ENCODE assay signal across 32 mouse cellular contexts in the genomic region with DNA sequence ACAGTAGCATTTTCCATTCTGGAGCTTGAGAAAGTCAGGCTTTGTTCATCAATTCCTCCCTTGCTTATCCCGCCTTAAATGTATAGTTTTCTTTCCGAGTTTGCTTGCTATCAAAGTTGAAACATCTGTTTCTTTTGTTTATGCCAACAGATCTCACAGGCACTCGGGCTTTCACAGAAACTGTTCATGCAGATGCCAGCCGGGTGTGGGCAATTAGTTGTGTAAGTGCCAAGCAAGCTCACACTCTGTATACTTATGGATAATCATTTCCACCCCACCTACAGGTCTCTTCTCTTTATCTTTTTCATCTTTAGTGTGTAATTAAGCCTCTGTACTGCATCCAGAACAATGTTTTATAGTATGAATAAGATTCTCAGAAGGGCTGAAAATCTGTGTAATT. TPM values are rescaled to one million over a fixed set of nuclear protein-coding genes. Genes with fewer than 3 reads are reported as not detected.
A peak's percentile ranks its signal among the peaks of the same experiment; 100 is the strongest.
DNase-seq lines count a peak whose midpoint lies in the region; ATAC-seq and TF ChIP-seq lines count a peak whose summit lies in the region.
"Had no signal": no experiment of that assay in that cellular context is flagged by ENCODE, and none has a peak within 500 bp of the region (broad histone marks: within the 10 kb centered on the region; RNA-seq: fewer than 3 reads in every experiment).

No protein-coding gene starts in this region.

- TF ChIP-seq CTCF in stomach, postnatal 0 days (IDR thresholded peaks at IDR 0.05; ENCODE audit: low read depth) = no peak

- no peak overlapping the region for H3K4me3 ChIP-seq in liver, embryonic 13.5 days (replicated peaks)
- H3K4me3 ChIP-seq in liver, embryonic 12.5 days = no peak overlapping the region
- no peak overlapping the region for H3K4me3 ChIP-seq in forebrain, embryonic 14.5 days (ENCODE audit: low read depth, low read length)
- H3K4me3 ChIP-seq in stomach, postnatal 0 days (ENCODE audit: low read depth, low read length) = no peak overlapping the region
- H3K4me3 ChIP-seq in kidney, embryonic 14.5 days (ENCODE audit: low read length) = no peak overlapping the region
- H3K4me3 ChIP-seq: embryonic facial prominence, embryonic 13.5 days; heart, embryonic 15.5 days; hindbrain, embryonic 12.5 days; intestine, embryonic 15.5 days; limb, embryonic 12.5 days; stomach, embryonic 15.5 days had no signal

- WGBS in liver, embryonic 13.5 days (ENCODE audit: insufficient replicate concordance) = 21% methylated on average over 4 of the region's 4 CpGs
- 39% methylated on average over 4 of the region's 4 CpGs for WGBS in liver, embryonic 12.5 days (ENCODE audit: insufficient replicate concordance)
- 8% methylated on average over 4 of the region's 4 CpGs for WGBS in forebrain, embryonic 14.5 days
- WGBS in stomach, postnatal 0 days = 27% methylated on average over 4 of the region's 4 CpGs
- 77% methylated on average over 4 of the region's 4 CpGs for WGBS in kidney, embryonic 14.5 days

- H3K27ac ChIP-seq in liver, embryonic 13.5 days = no peak overlapping the region
- no peak overlapping the region for H3K27ac ChIP-seq in liver, embryonic 12.5 days
- no peak overlapping the region for H3K27ac ChIP-seq in forebrain, embryonic 14.5 days (ENCODE audit: low read depth, low read length)
- no peak overlapping the region for H3K27ac ChIP-seq in stomach, postnatal 0 days (replicated peaks)
- H3K27ac ChIP-seq in kidney, embryonic 14.5 days (ENCODE audit: low read depth, low read length) = no peak overlapping the region
- H3K27ac ChIP-seq: embryonic facial prominence, embryonic 13.5 days; heart, embryonic 15.5 days; hindbrain, embryonic 12.5 days; hindbrain, postnatal 0 days; intestine, embryonic 15.5 days; kidney, postnatal 0 days; limb, embryonic 12.5 days; stomach, embryonic 15.5 days had no signal

- H3K9me3 ChIP-seq in liver, embryonic 13.5 days (replicated peaks) = no peaks in the 10 kb centered on the region
- no peaks in the 10 kb centered on the region for H3K9me3 ChIP-seq in liver, embryonic 12.5 days (replicated peaks)
- no peaks in the 10 kb centered on the region for H3K9me3 ChIP-seq in forebrain, embryonic 14.5 days (replicated peaks; ENCODE audit: control insufficient read depth, low read length)
- no peaks in the 10 kb centered on the region for H3K9me3 ChIP-seq in stomach, postnatal 0 days (ENCODE audit: control insufficient read depth, low read length)
- H3K9me3 ChIP-seq in kidney, embryonic 14.5 days (ENCODE audit: control insufficient read depth, low read length) = no peaks in the 10 kb centered on the region
- H3K9me3 ChIP-seq: embryonic facial prominence, embryonic 13.5 days; heart, embryonic 15.5 days; hindbrain, embryonic 12.5 days; intestine, embryonic 15.5 days; limb, embryonic 12.5 days; stomach, embryonic 15.5 days had no signal

- no peak overlapping the region for H3K4me2 ChIP-seq in liver, embryonic 13.5 days
- no peak overlapping the region for H3K4me2 ChIP-seq in liver, embryonic 12.5 days
- no peak overlapping the region for H3K4me2 ChIP-seq in forebrain, embryonic 14.5 days (ENCODE audit: low read length)
- no peak overlapping the region for H3K4me2 ChIP-seq in stomach, postnatal 0 days (replicated peaks; ENCODE audit: low read depth)
- no peak overlapping the region for H3K4me2 ChIP-seq in kidney, embryonic 14.5 days (replicated peaks; ENCODE audit: low read depth, low read length)
- H3K4me2 ChIP-seq: embryonic facial prominence, embryonic 13.5 days; heart, embryonic 15.5 days; hindbrain, embryonic 12.5 days; intestine, embryonic 15.5 days; limb, embryonic 12.5 days; stomach, embryonic 15.5 days had no signal

- ATAC-seq in liver, embryonic 13.5 days (ENCODE audit: low read depth) = peak; percentile 53; the same call in 1 of the 2 replicates
- ATAC-seq in liver, embryonic 12.5 days = no peak
- peak; percentile 32; the same call in 1 of the 2 replicates for ATAC-seq in forebrain, embryonic 14.5 days
- ATAC-seq in megakaryocyte progenitor cell, adult 5-6 weeks (replicated peaks; ENCODE audit: poor library complexity) = peak; percentile 87
- ATAC-seq in stomach, postnatal 0 days (ENCODE audit: low FRiP score, low TSS enrichment) = no peak
- no peak for ATAC-seq in kidney, embryonic 14.5 days (ENCODE audit: low FRiP score, low TSS enrichment)
- ATAC-seq: activated CD4-positive, CD25-positive, alpha-beta regulatory T cell, adult 4 months; CD4-positive, CD25-positive, alpha-beta regulatory T cell, adult 4 months; hindbrain, postnatal 0 days; intestine, embryonic 15.5 days; midbrain, embryonic 16.5 days had no signal

- DNase-seq in liver, embryonic 13.5 days = no peak
- DNase-seq in brain, adult 2 months (ENCODE audit: low read depth, low spot score) = peak; percentile 57
- DNase-seq in forebrain, embryonic 14.5 days (ENCODE audit: low spot score) = peak; percentile 59
- DNase-seq in stomach, postnatal 0 days (ENCODE audit: low spot score) = no peak
- DNase-seq: adrenal gland, adult 8-10 months; cerebellum, adult 11-12 months; cerebellum, adult 9-11 months; gastrocnemius, postnatal 10 days; kidney, adult 2 months; kidney, postnatal 4 days; lung, postnatal 4 days; right cerebral cortex, postnatal 25 days; thymus, adult 18-20 months; thymus, postnatal 25 days had no signal

- peaks cover 11% of the 10 kb centered on the region for H3K4me1 ChIP-seq in liver, embryonic 13.5 days (replicated peaks)
- peaks cover 6% of the 10 kb centered on the region; the same call in 1 of the 2 replicates for H3K4me1 ChIP-seq in liver, embryonic 12.5 days
- peaks cover 3% of the 10 kb centered on the region; the same call in 1 of the 2 replicates for H3K4me1 ChIP-seq in forebrain, embryonic 14.5 days (ENCODE audit: control insufficient read depth, insufficient read depth, low read length)
- H3K4me1 ChIP-seq in stomach, postnatal 0 days (replicated peaks; ENCODE audit: control insufficient read depth, insufficient read depth) = no peaks in the 10 kb centered on the region
- H3K4me1 ChIP-seq in kidney, embryonic 14.5 days (ENCODE audit: control insufficient read depth, insufficient read depth, low read length) = no peaks in the 10 kb centered on the region
- H3K4me1 ChIP-seq: heart, embryonic 15.5 days; intestine, embryonic 15.5 days; limb, embryonic 12.5 days; stomach, embryonic 15.5 days had no signal

- no peak overlapping the region for H3K9ac ChIP-seq in liver, embryonic 13.5 days
- H3K9ac ChIP-seq in liver, embryonic 12.5 days = no peak overlapping the region
- H3K9ac ChIP-seq in forebrain, embryonic 14.5 days (ENCODE audit: low read length) = no peak overlapping the region
- no peak overlapping the region for H3K9ac ChIP-seq in stomach, postnatal 0 days (ENCODE audit: low read length)
- H3K9ac ChIP-seq in kidney, embryonic 14.5 days (ENCODE audit: low read depth, low read length) = no peak overlapping the region
- H3K9ac ChIP-seq: embryonic facial prominence, embryonic 13.5 days; heart, embryonic 15.5 days; hindbrain, embryonic 12.5 days; intestine, embryonic 15.5 days; limb, embryonic 12.5 days; stomach, embryonic 15.5 days had no signal

- no peaks in the 10 kb centered on the region for H3K36me3 ChIP-seq in liver, embryonic 13.5 days
- no peaks in the 10 kb centered on the region for H3K36me3 ChIP-seq in liver, embryonic 12.5 days
- no peaks in the 10 kb centered on the region for H3K36me3 ChIP-seq in forebrain, embryonic 14.5 days (ENCODE audit: control insufficient read depth, insufficient read depth, low read length)
- no peaks in the 10 kb centered on the region for H3K36me3 ChIP-seq in stomach, postnatal 0 days (ENCODE audit: control insufficient read depth, insufficient read depth, low read length)
- H3K36me3 ChIP-seq in kidney, embryonic 14.5 days (ENCODE audit: control insufficient read depth, insufficient read depth, low read length) = no peaks in the 10 kb centered on the region
- H3K36me3 ChIP-seq: embryonic facial prominence, embryonic 13.5 days; heart, embryonic 15.5 days; hindbrain, embryonic 12.5 days; intestine, embryonic 15.5 days; limb, embryonic 12.5 days; stomach, embryonic 15.5 days had no signal

- no peak for TF ChIP-seq EP300 in stomach, postnatal 0 days (optimal IDR thresholded peaks at IDR 0.05)

- H3K27me3 ChIP-seq in liver, embryonic 13.5 days = no peaks in the 10 kb centered on the region
- H3K27me3 ChIP-seq in liver, embryonic 12.5 days (replicated peaks) = no peaks in the 10 kb centered on the region
- no peaks in the 10 kb centered on the region for H3K27me3 ChIP-seq in forebrain, embryonic 14.5 days (replicated peaks; ENCODE audit: control insufficient read depth, insufficient read depth, low read length)
- no peaks in the 10 kb centered on the region for H3K27me3 ChIP-seq in stomach, postnatal 0 days (ENCODE audit: control insufficient read depth, insufficient read depth, low read length)
- no peaks in the 10 kb centered on the region for H3K27me3 ChIP-seq in kidney, embryonic 14.5 days (ENCODE audit: control insufficient read depth, insufficient read depth, low read length)
- H3K27me3 ChIP-seq: embryonic facial prominence, embryonic 13.5 days; heart, embryonic 15.5 days; hindbrain, embryonic 12.5 days; intestine, embryonic 15.5 days; limb, embryonic 12.5 days; stomach, embryonic 15.5 days had no signal

RNA-seq across cellular contexts. Expression of a gene that starts 53.6 kb away (rescaled TPM):
- polyA plus RNA-seq in liver, embryonic 13.5 days (2015; fragmentation: Nextera tagmentation; extraction: Ambion mirVana) = 0.28 and 0.59 TPM in 2 replicates
- 0.66 and 0.93 TPM in 2 replicates for polyA plus RNA-seq in liver, embryonic 12.5 days (2016; fragmentation: Nextera tagmentation; extraction: Ambion mirVana)
- 8.3 and 12.6 TPM in 2 replicates for polyA plus RNA-seq in forebrain, embryonic 14.5 days (2014; fragmentation: Nextera tagmentation; extraction: Ambion mirVana)
- total RNA-seq in megakaryocyte progenitor cell, adult 5-6 weeks (2015) = 0.30 and 1.7 TPM in 2 replicates
- total RNA-seq in megakaryocyte progenitor cell, adult 5-6 weeks (2017) = not detected in 2 replicates
- not detected in 2 replicates for polyA plus RNA-seq in stomach, postnatal 0 days (2015; fragmentation: Nextera tagmentation; extraction: Ambion mirVana)
- 0.23 and 0.31 TPM in 2 replicates for polyA plus RNA-seq in kidney, embryonic 14.5 days (2014; fragmentation: Nextera tagmentation; extraction: Ambion mirVana)
- total RNA-seq: gastrocnemius, postnatal 10 days; granulocyte monocyte progenitor cell, adult 5-6 weeks; heart, postnatal 25 days; neutrophil, adult 5-6 weeks had no signal
- polyA plus RNA-seq: activated CD4-positive, CD25-positive, alpha-beta regulatory T cell, adult 4 months; CD4-positive, CD25-positive, alpha-beta regulatory T cell, adult 4 months; embryonic facial prominence, embryonic 13.5 days; heart, embryonic 15.5 days; kidney, adult 2 months; kidney, postnatal 0 days; limb, embryonic 12.5 days; lung, embryonic 16.5 days; stomach, embryonic 15.5 days had no signal

Comparison
In these comparisons a context has a peak if more than half of its experiments do, and no peak if none do; other contexts are left out.
1. ATAC-seq: peak in liver, embryonic 13.5 days (single experiment), forebrain, embryonic 14.5 days (single experiment) and megakaryocyte progenitor cell, adult 5-6 weeks (single experiment); none in liver, embryonic 12.5 days (single experiment), stomach, postnatal 0 days (single experiment) and kidney, embryonic 14.5 days (single experiment).
2. DNase-seq: peak in brain, adult 2 months (single experiment) and forebrain, embryonic 14.5 days (single experiment); none in liver, embryonic 13.5 days (single experiment) and stomach, postnatal 0 days (single experiment).